Mouse (Mus musculus): ENCODE measurements around the gene Syncrip.

DNA sequence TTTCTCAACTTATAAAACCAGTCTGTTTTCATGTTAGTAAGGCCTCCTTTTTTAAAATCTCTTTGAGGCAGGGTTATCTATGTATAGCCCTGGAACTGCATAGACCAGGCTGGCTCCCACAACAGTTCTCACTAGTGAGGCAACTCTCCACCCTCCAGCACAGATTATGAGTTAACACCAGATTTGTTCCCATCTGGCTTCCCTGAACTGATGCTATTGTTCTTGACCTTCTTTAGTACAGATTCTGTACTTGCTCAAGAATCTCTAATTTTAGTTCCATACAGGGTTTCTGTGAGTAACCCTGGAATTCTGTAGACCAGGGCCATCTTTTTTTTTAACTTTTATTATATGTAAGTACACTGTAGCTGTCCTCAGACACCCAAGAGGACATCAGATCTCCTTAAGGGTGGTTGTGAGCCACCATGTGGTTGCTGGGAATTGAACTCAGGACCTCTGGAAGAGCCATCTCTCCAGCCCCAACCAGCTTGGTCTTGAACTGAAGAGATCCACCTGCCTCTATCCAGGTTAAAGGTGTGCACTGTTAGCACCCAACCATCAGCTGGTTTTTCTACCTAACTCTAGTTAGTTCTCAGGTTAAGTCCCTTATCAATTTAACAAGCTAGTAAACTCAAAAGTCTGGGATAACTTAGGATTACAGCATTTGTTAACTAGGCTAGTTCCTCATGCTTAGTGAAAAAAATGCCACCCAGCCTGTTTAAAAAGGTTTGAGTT, 37.2 kb upstream of the Syncrip start:
- no peak for TF ChIP-seq CTCF (conservative IDR thresholded peaks at IDR 0.05; ENCODE audit: insufficient read depth, insufficient read length, low read depth, low read length)
- TF ChIP-seq POLR2A (IDR thresholded peaks at IDR 0.05; ENCODE audit: low read depth, low read length): no peak
